Mouse (Mus musculus): ENCODE data around the gene Prx.
"Not testable (repeated sequence)": the region's sequence is repeated elsewhere in the genome, so short reads cannot be mapped to it uniquely, and the experiment has no call there.

Prx gene

GRCm38 (mm10) chr7:27486102-27486769 lies 12.9 kb upstream of the Prx start:
- DNase-seq = no peak

DNA sequence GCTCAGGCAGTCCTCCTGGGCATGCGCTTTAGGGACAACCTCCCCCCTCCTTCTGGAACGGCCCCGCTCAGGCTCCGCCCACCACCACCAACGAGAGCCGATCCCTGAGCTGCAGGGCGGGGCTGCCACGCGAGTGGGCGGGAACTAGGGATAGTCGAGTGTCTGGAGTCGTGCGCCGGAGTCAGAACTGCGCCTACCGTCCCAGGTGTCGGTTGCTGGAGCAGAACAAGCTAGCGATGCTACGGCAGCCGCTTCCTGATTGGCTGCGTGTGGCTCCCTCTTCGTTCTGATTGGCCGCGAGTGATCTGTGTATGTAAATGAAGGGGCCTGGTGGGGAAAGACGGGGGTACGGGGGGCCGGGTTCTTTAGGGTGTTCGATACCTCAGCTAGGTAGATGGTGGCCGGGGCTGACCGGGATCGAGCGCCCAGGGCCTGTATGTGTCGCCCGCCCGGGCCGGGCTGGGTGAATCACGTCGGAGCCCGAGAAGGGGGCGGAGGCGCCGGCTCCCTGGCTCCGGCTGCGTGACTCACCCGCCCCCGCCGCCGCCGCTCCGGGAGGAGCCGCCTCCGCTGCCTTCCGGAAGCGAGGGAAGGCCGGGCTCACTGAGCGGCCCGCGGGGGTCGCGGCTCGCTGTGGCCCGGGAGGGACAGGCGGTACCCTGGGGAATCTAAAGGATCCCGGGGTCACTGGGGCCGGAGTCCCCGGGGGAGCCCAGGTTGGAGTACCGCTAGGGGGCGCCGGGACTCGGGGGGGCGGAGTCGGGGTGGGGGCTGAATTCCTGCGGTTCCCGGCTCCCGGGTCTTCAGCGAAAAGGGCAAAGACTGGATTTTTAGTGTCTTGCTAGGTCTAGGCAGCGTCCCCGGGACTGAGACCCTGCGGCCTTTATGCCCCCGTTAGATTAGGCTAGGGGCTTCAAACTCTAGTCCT lies 12.1 kb upstream of the Prx start, which contains the start of gene Sertad1:
TSS of gene Sertad1 (plus strand) at position 141 of the 928 bp plus-strand sequence.
- peak; percentile 99 to 100 for DNase-seq

DNA sequence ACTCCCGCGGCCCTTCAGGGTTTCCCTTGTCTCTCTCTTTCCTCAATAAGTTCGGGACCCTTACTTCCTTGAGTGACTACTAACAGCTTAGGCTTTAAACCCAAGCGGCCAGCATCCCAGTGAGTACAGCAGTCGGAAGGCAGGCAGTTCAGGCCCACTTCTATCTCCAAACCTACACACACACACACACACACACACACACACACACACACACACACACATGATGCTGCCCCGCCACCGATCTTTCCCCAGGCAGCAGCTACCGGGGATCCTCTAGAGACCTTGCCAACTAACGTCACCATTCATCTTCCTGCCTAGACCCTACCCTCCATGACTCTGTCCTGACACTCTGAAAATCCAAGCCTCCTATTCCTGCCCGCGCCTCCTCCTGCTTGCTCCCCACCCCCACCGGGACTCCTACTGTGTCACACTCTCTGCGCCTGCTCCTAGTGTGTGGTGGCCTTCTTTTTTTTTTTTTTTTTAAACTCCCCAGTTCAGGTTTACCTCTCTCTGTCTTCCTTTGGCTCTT lies 11.3 kb upstream of the Prx start:
- peak; percentile 68 to 69 for DNase-seq

DNA sequence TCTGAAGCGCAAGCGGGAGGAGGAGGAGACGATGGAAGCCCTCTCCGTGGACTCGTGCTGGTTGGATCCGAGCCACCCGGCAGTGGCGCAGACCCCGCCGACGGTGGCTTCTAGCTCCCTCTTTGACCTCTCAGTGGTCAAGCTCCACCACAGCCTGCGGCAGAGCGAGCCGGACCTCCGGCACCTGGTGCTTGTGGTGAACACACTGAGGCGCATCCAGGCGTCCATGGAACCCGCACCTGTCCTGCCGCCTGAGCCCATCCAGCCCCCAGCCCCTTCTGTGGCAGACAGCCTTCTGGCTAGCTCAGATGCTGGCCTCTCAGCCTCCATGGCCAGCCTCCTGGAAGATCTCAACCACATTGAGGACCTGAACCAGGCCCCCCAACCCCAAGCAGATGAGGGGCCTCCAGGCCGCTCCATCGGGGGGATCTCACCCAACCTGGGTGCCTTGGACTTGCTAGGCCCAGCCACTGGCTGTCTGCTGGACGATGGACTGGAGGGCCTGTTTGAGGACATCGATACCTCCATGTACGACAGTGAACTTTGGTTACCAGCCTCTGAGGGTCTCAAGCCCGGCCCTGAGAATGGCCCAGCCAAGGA lies 9.8 kb upstream of the Prx start:
- DNase-seq = peak; percentile 34 to 37

DNA sequence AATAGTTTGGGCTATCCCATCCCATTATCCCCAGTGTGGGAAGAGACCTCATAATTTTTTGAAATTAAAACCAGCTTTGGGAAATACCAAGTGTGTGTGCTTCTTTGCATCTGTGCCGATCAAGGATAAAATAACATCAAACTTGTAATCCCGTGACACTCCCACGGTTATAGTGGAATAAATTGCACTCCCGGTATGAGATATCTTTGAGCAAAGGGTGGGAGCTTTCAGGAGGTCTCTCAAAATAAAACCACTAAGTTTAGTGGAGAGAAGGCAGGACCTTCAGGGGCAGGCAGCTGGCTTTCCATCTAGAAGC lies 8.9 kb upstream of the Prx start:
- no peak for DNase-seq

GRCm38 (mm10) chr7:27490543-27491329 lies 8.4 kb upstream of the Prx start:
- peak; percentile 88 to 89 for DNase-seq

DNA sequence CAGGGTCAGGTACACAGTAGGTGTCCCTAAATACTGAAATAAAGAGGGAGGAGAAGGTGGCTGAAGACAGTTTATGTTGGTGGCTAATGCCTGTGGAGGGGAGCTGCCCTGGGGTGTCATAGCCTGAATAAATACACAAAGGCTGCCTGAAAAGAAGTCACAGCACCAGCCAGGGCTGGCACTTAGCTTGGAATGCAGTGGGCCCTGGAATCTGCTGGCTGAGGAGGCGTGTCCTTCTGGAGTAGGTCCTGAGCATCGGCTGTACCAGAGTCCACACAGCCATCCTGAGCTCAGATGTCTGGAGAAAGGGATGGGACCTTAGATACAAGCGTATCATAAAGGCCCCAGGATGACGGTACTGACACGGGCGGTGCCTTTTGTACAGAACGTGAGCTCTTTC lies 7.3 kb upstream of the Prx start:
- DNase-seq = no peak

GRCm38 (mm10) chr7:27493022-27493421 lies 6.1 kb upstream of the Prx start:
- DNase-seq = no peak

GRCm38 (mm10) chr7:27493450-27493849 lies 5.7 kb upstream of the Prx start:
- no peak for DNase-seq

DNA sequence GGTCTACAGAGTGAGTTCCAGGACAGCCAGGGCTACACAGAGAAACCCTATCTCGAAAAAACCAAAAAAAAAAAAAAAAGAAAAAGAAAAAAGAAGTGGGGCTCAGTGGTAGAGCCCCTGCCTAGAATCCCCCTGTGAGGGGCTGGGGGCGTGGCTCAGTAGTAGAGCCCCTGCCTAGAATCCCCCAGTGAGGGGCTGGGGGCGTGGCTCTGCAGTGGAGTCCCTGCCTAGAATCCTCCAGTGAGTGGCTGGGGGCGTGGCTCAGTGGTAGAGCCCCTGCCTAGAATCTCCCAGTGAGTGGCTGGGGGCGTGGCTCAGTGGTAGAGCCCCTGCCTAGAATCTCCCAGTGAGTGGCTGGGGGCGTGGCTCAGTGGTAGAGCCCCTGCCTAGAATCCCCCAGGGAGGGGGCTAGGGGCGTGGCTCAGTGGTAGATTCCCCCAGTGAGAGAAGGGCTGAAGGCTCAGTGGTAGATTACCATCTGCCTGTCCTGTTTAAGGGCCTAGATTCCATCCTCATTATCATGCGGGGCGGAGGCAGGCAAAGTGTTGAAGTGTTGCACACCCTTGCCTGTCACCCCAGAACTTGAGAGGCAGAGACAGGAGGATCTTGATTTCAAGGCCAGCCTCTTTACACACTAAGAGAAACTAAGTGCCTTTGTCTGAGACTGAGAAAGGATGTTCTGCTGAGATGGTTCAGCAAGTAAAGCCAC lies 4.3 kb upstream of the Prx start:
- DNase-seq = not testable (repeated sequence)

DNA sequence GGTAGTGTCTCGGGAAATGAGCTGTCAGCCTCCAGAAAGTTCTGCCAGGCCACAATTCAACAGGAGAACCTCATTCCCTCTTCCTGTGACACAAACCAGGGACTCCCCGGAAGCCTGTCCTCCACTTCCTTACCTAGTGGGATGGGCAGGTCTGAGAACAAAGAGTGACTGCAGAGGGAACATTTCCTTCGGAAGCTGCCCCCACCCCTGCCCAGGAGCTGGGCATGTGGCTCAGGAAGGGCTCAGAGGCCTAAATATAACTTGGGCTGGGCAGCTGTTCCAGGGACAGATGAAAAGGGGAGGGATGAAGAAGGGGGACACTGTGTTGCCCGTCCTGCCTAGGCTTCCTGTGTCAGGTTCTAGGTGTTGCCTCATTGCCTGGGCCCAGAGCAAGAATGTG lies 2.5 kb downstream of the Prx start:
- no peak for DNase-seq

- no peak for DNase-seq
These were observed 7.7 kb downstream of the Prx start for GRCm38 (mm10) chr7:27506765-27507370.

GRCm38 (mm10) chr7:27507711-27508647 lies 8.9 kb downstream of the Prx start:
- peak; percentile 98 for DNase-seq

- peak; percentile 71 to 73 for DNase-seq
These were observed 9.5 kb downstream of the Prx start for GRCm38 (mm10) chr7:27508648-27509005.

- no peak for DNase-seq
These were observed 11.7 kb downstream of the Prx start for GRCm38 (mm10) chr7:27510809-27511208.

DNA sequence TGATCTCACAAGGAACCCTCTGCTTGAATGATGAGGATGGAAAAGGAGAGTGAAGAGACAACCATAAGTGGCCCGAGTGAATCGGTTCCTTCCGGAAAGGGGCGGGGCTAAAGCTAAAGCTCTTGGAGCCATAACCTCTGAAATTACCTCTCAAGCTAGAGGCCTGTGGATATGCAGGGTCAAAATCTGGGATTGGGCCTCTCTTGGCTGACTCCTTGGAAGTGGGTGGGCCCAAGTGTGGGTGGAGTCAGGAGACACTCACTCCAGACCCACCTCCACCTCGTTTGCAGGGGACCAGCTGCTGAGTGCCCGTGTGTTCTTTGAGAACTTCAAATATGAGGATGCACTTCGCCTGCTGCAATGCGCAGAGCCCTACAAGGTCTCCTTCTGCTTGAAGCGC lies 15.8 kb downstream of the Prx start:
- DNase-seq = no peak

- DNase-seq = no peak
These were observed 19.2 kb downstream of the Prx start for GRCm38 (mm10) chr7:27518314-27518713.

DNA sequence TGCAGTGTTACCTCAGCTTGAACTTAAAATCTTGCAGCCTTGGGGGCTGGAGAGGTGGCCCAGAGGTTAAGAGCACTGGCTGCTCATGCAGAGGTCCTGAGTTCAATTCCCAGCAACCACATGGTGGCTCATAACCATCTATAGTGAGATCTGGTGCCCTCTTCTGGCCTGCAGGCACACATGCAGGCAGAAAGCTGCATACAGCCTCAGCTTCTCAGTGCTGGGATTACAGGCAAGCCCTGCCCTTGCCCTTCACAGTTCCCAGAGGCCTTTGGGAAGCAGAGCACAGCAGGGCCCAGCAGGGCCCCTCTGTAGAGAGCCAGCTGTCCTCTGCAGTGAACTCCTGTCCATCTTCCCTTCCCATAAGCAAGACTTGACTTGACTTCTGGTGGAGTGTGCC lies 21.0 kb downstream of the Prx start:
- DNase-seq = no peak

- no peak for DNase-seq
These were observed 21.5 kb downstream of the Prx start for GRCm38 (mm10) chr7:27520599-27520998.

GRCm38 (mm10) chr7:27522967-27523366 lies 23.8 kb downstream of the Prx start, which contains the start of gene Hipk4:
Hipk4 (plus strand) TSS chr7:27523267.
- DNase-seq = no peak

All from cerebellum, postnatal 10 days (tissue).